20 mouse cellular contexts compared by ENCODE assay signal in the genomic region with DNA sequence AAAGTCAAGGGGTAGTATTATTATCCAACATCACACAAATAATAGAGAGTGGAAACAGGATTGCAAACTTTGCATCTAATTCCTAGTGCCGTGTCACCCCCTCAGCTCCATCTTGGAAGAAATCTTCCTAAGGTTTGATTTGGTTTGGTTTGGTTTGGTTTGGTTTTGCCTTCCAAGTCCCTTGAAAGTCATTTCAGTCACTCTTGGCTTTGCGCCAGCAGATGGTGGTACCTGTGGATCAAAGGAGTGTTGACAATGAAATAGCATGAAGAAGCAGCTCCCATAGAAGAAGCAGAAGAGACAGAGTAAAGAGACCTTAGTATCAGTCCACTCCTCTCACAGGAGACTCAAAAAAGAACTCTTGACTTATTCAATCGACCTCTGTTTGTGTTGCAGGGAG. TPM values are rescaled to one million over a fixed set of nuclear protein-coding genes. Genes with fewer than 3 reads are reported as not detected.
DNase-seq lines count a peak whose midpoint lies in the region; ATAC-seq and TF ChIP-seq lines count a peak whose summit lies in the region.
"Had no signal": no experiment of that assay in that cellular context is flagged by ENCODE, and none has a peak within 500 bp of the region (broad histone marks: within the 10 kb centered on the region; RNA-seq: fewer than 3 reads in every experiment).

No protein-coding gene starts in this region.

- no peak overlapping the region for H3K4me3 ChIP-seq in intestine, postnatal 0 days (ENCODE audit: low read depth, low read length)
- H3K4me3 ChIP-seq: embryonic facial prominence, embryonic 10.5 days; embryonic facial prominence, embryonic 12.5 days; forebrain, embryonic 13.5 days; forebrain, embryonic 15.5 days had no signal

- ATAC-seq in cerebellum, adult (ENCODE audit: insufficient number of reproducible peaks, low FRiP score, low TSS enrichment): no peak
- ATAC-seq in intestine, postnatal 0 days: no peak
- ATAC-seq: activated CD4-positive, CD25-positive, alpha-beta regulatory T cell, adult 4 months; forebrain, embryonic 13.5 days; forebrain, embryonic 15.5 days; forebrain, postnatal 0 days; Patski had no signal

- no peak for TF ChIP-seq CTCF in intestine, postnatal 0 days (IDR thresholded peaks at IDR 0.05; ENCODE audit: low read depth)

- H3K9me3 ChIP-seq in intestine, postnatal 0 days (ENCODE audit: control insufficient read depth): no peaks in the 10 kb centered on the region
- H3K9me3 ChIP-seq: embryonic facial prominence, embryonic 10.5 days; embryonic facial prominence, embryonic 12.5 days; forebrain, embryonic 13.5 days; forebrain, embryonic 15.5 days had no signal

- no peaks in the 10 kb centered on the region for H3K4me1 ChIP-seq in intestine, postnatal 0 days (replicated peaks; ENCODE audit: control insufficient read depth, insufficient read depth, low read length)
- H3K4me1 ChIP-seq: embryonic facial prominence, embryonic 10.5 days; embryonic facial prominence, embryonic 12.5 days; forebrain, embryonic 13.5 days; forebrain, embryonic 15.5 days had no signal

- no peaks in the 10 kb centered on the region for H3K27me3 ChIP-seq in intestine, postnatal 0 days (replicated peaks; ENCODE audit: control insufficient read depth, insufficient read depth, low read length)
- H3K27me3 ChIP-seq: embryonic facial prominence, embryonic 12.5 days; forebrain, embryonic 13.5 days; forebrain, embryonic 15.5 days had no signal

- 89% methylated on average over 3 of the region's 3 CpGs for WGBS in intestine, postnatal 0 days

- H3K27ac ChIP-seq in intestine, postnatal 0 days (ENCODE audit: low read depth, low read length): no peak overlapping the region
- H3K27ac ChIP-seq: embryonic facial prominence, embryonic 10.5 days; embryonic facial prominence, embryonic 12.5 days; forebrain, embryonic 13.5 days; forebrain, embryonic 15.5 days had no signal

- H3K36me3 ChIP-seq in intestine, postnatal 0 days (ENCODE audit: control insufficient read depth, insufficient read depth): no peaks in the 10 kb centered on the region
- H3K36me3 ChIP-seq: embryonic facial prominence, embryonic 10.5 days; embryonic facial prominence, embryonic 12.5 days; forebrain, embryonic 15.5 days had no signal

- DNase-seq in cerebellum, postnatal 10 days: peak; percentile 67
- no peak for DNase-seq in cerebellum, adult 11 months
- peak; percentile 49 to 50 for DNase-seq in cerebellum, postnatal 36 days
- DNase-seq in kidney, postnatal 10 days: peak; percentile 18
- DNase-seq in kidney, postnatal 14 days: no peak
- DNase-seq in NIH3T3 (ENCODE audit: low read depth): peak; percentile 3
- DNase-seq: adrenal gland, adult 8-10 months; adrenal gland, postnatal 14 days; adrenal gland, postnatal 36 days; cerebellum, adult 11-12 months; cerebellum, adult 8-10 months; forebrain, postnatal 0 days had no signal

- no peak overlapping the region for H3K4me2 ChIP-seq in intestine, postnatal 0 days (replicated peaks; ENCODE audit: low read depth)
- H3K4me2 ChIP-seq: embryonic facial prominence, embryonic 12.5 days; forebrain, embryonic 13.5 days; forebrain, embryonic 15.5 days had no signal

- H3K9ac ChIP-seq in intestine, postnatal 0 days (ENCODE audit: low read depth, low read length): no peak overlapping the region
- H3K9ac ChIP-seq: embryonic facial prominence, embryonic 12.5 days; forebrain, embryonic 13.5 days; forebrain, embryonic 15.5 days; forebrain, postnatal 0 days had no signal

RNA-seq across cellular contexts. Expression of gene Zfp385b, which starts 17.1 kb away (rescaled TPM):
- polyA plus RNA-seq in intestine, postnatal 0 days (2015; fragmentation: Nextera tagmentation; extraction: Ambion mirVana): 14.3 and 15.5 TPM in 2 replicates

Comparison
In these comparisons a context has a peak if more than half of its experiments do, and no peak if none do; other contexts are left out.
1. DNase-seq: peak in cerebellum, postnatal 10 days (2 of 2), cerebellum, postnatal 36 days (2 of 2), kidney, postnatal 10 days (single experiment) and NIH3T3 (single experiment); none in cerebellum, adult 11 months (single experiment) and kidney, postnatal 14 days (single experiment).